Comparison of ENCODE assay signal across 1 mouse cellular context in the genomic region with DNA sequence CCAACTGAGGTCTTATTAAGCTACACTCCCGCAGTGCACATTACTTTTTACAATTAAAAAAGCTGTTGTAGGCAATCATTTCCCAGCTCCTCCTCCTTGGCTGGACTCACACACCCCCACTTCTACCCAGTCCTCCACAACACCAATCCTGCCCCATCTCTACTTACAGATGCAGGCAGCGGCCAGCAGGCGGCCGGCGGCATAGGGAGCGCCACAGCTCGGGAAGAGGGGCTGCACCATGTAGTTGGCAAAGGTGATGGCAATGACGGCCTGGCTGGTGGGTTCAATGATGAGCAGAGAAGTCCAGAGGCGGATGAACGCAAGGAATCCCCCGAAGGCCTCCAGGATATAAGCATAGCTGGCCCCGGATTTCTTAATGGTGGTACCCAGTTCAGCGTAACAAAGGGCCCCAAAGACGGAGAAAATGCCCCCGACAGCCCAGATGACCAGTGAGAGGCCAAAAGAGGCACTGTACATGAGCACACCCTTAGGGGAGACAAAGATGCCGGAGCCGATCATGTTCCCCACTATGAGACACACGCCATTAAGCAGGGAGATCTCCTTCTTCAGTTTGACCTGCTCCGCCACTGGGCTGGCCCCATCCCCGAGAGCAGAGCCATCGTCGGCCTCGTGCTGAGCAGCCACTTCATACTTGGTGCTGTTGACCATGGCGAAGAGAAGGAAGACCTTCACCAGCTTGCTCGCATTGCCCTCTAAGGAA.
TF ChIP-seq lines count a peak whose summit lies in the region.

No protein-coding gene starts in this region.

TF ChIP-seq in ES-E14, 5 proteins besides CTCF, POLR2A, EP300 and RAD21:
- no peak for TF ChIP-seq CHD2 (IDR thresholded peaks at IDR 0.05; ENCODE audit: low read depth, low read length)
- TF ChIP-seq HCFC1 (IDR thresholded peaks at IDR 0.05; ENCODE audit: borderline replicate concordance, insufficient read depth, low read length): no peak
- no peak for TF ChIP-seq ZC3H11A (IDR thresholded peaks at IDR 0.05; ENCODE audit: borderline replicate concordance, low read depth, low read length)
- no peak for TF ChIP-seq MAFK (IDR thresholded peaks at IDR 0.05; ENCODE audit: insufficient read depth, low read depth, low read length)
